Mouse (Mus musculus): ENCODE measurements around the gene Myod1.

- TF ChIP-seq POLR2A (IDR thresholded peaks at IDR 0.05; ENCODE audit: control insufficient read depth, low read depth, low read length) (no peak), CTCF (IDR thresholded peaks at IDR 0.05; ENCODE audit: control insufficient read depth, insufficient read depth, insufficient replicate concordance, low read depth, low read length) (no peak)
These were observed 28.6 kb upstream of the Myod1 start for GRCm38 (mm10) chr7:46347692-46348091.
